Mouse (Mus musculus) embryonic facial prominence, embryonic 15.5 days (tissue): Measurements from ENCODE around the gene Ilf3. TPM values are rescaled to one million over a fixed set of nuclear protein-coding genes. Genes with fewer than 3 reads are reported as not detected.

ENCODE experiments used
- polyA plus RNA-seq: library from polyadenylated mRNA; unstranded; fragments of >200 nt; fragmentation: Nextera tagmentation; extraction: Ambion mirVana; gene quantifications from 2 replicates; pipeline ENCODE4 v1.2.1, GENCODE M21; 2015

Gene Ilf3
- polyA plus RNA-seq, 1 experiment from 2014 or later: 179 TPM

Other genes with a start within 250 kb of the Ilf3 start
- gene Tyk2, start 236.6 kb upstream of the Ilf3 start, polyA plus RNA-seq: 13.9 and 16.0 TPM in 2 replicates
- gene Cdc37, start 217.9 kb upstream of the Ilf3 start, polyA plus RNA-seq: 296 and 300 TPM in 2 replicates
- 7.5 and 9.4 TPM in 2 replicates for gene Pde4a, start 202.2 kb upstream of the Ilf3 start, polyA plus RNA-seq
- gene Keap1, start 128.5 kb upstream of the Ilf3 start, polyA plus RNA-seq: 73.2 and 76.4 TPM in 2 replicates
- gene S1pr5, start 119.4 kb upstream of the Ilf3 start, polyA plus RNA-seq: 4.5 and 5.0 TPM in 2 replicates
- 40.5 and 44.8 TPM in 2 replicates for gene Atg4d, start 102.6 kb upstream of the Ilf3 start, polyA plus RNA-seq
- 18.2 and 19.0 TPM in 2 replicates for gene Kri1, start 79.9 kb upstream of the Ilf3 start, polyA plus RNA-seq
- 57.8 and 63.0 TPM in 2 replicates for gene Cdkn2d, start 76.5 kb upstream of the Ilf3 start, polyA plus RNA-seq
- 38.1 and 46.9 TPM in 2 replicates for gene Ap1m2, start 55.5 kb upstream of the Ilf3 start, polyA plus RNA-seq
- gene Slc44a2, start 47.2 kb upstream of the Ilf3 start, polyA plus RNA-seq: 133 and 143 TPM in 2 replicates
- 47.5 and 48.6 TPM in 2 replicates for gene Qtrt1, start 44.0 kb downstream of the Ilf3 start, polyA plus RNA-seq
- 79.7 and 85.9 TPM in 2 replicates for gene Dnm2, start 57.0 kb downstream of the Ilf3 start, polyA plus RNA-seq
- 113 and 123 TPM in 2 replicates for gene Tmed1, start 142.4 kb downstream of the Ilf3 start, polyA plus RNA-seq
- gene AB124611, start 158.3 kb downstream of the Ilf3 start, polyA plus RNA-seq: 5.1 and 6.9 TPM in 2 replicates
- 56.5 and 61.5 TPM in 2 replicates for gene Carm1, start 179.0 kb downstream of the Ilf3 start, polyA plus RNA-seq
- gene Timm29, start 224.9 kb downstream of the Ilf3 start, polyA plus RNA-seq: 34.6 and 35.4 TPM in 2 replicates
- gene Yipf2, start 225.0 kb downstream of the Ilf3 start, polyA plus RNA-seq: 28.1 and 29.2 TPM in 2 replicates
- gene Smarca4, start 248.3 kb downstream of the Ilf3 start, polyA plus RNA-seq: 75.5 and 78.5 TPM in 2 replicates